Mouse (Mus musculus): ENCODE data around the gene F2r.

- no peak for TF ChIP-seq GATA1 (IDR thresholded peaks at IDR 0.05; ENCODE audit: borderline replicate concordance, low read length)
- TF ChIP-seq FLI1 (IDR thresholded peaks at IDR 0.05; ENCODE audit: low read length): no peak
These were observed 26.7 kb downstream of the F2r start for GRCm38 (mm10) chr13:95591606-95592005.
